Mouse (Mus musculus): ENCODE measurements at regions not wholly inside any gene's neighbourhood (a gene's known extent, or its start where the extent isn't known, plus 50 kb on each side); places are given as distances from the start of the nearest gene placed in this dataset.

GRCm38 (mm10) chr10:16866914-16867313 lies 856.1 kb upstream of the Cited2 start:
- ATAC-seq (ENCODE audit: low FRiP score), result no peak
- H3K9ac ChIP-seq (ENCODE audit: low read depth, low read length), result no peak overlapping the region
- no peaks in the 10 kb centered on the region for H3K27me3 ChIP-seq (ENCODE audit: control insufficient read depth, insufficient read depth, low read length)
- no peaks in the 10 kb centered on the region for H3K9me3 ChIP-seq (ENCODE audit: control insufficient read depth, low read length)
- no peak for DNase-seq (ENCODE audit: low spot score)
- no peak overlapping the region for H3K4me3 ChIP-seq (ENCODE audit: low read depth, low read length)
- H3K4me2 ChIP-seq (replicated peaks; ENCODE audit: low read depth, low read length), result no peak overlapping the region
- H3K27ac ChIP-seq (ENCODE audit: low read depth, low read length), result no peak overlapping the region
- WGBS, result 85% methylated on average over 2 of the region's 2 CpGs
- H3K4me1 ChIP-seq (replicated peaks; ENCODE audit: control insufficient read depth, insufficient read depth, low read length), result no peaks in the 10 kb centered on the region
- H3K36me3 ChIP-seq (ENCODE audit: control insufficient read depth, insufficient read depth, low read length), result no peaks in the 10 kb centered on the region

GRCm38 (mm10) chr10:16874131-16874530 lies 848.9 kb upstream of the Cited2 start:
- WGBS, result 75% methylated on average over 3 of the region's 3 CpGs
- Histone ChIP-seq H3K36me3 (ENCODE audit: control insufficient read depth, insufficient read depth, low read length) (no peaks in the 10 kb centered on the region), H3K9ac (ENCODE audit: low read depth, low read length) (no peak overlapping the region)

GRCm38 (mm10) chr10:16878197-16878596 lies 844.8 kb upstream of the Cited2 start:
- Histone ChIP-seq H3K27me3 (ENCODE audit: control insufficient read depth, insufficient read depth, low read length) (no peaks in the 10 kb centered on the region), H3K27ac (ENCODE audit: low read depth, low read length) (no peak overlapping the region), H3K9ac (ENCODE audit: low read depth, low read length) (no peak overlapping the region), H3K4me1 (replicated peaks; ENCODE audit: control insufficient read depth, insufficient read depth, low read length) (no peaks in the 10 kb centered on the region), H3K36me3 (ENCODE audit: control insufficient read depth, insufficient read depth, low read length) (no peaks in the 10 kb centered on the region), H3K4me3 (ENCODE audit: low read depth, low read length) (no peak overlapping the region), H3K4me2 (replicated peaks; ENCODE audit: low read depth, low read length) (no peak overlapping the region), H3K9me3 (ENCODE audit: control insufficient read depth, low read length) (no peaks in the 10 kb centered on the region)
- no peak for ATAC-seq (ENCODE audit: low FRiP score)
- DNase-seq (ENCODE audit: low spot score), result no peak

More at GRCm38 (mm10) chr10:16874131-16874530, 848.9 kb upstream of the Cited2 start:
- DNase-seq (ENCODE audit: low spot score) (no peak), ATAC-seq (ENCODE audit: low FRiP score) (no peak)
- Histone ChIP-seq H3K27me3 (ENCODE audit: control insufficient read depth, insufficient read depth, low read length) (no peaks in the 10 kb centered on the region), H3K27ac (ENCODE audit: low read depth, low read length) (no peak overlapping the region), H3K4me3 (ENCODE audit: low read depth, low read length) (no peak overlapping the region), H3K9me3 (ENCODE audit: control insufficient read depth, low read length) (no peaks in the 10 kb centered on the region), H3K4me1 (replicated peaks; ENCODE audit: control insufficient read depth, insufficient read depth, low read length) (no peaks in the 10 kb centered on the region), H3K4me2 (replicated peaks; ENCODE audit: low read depth, low read length) (no peak overlapping the region)

- Histone ChIP-seq H3K27ac (ENCODE audit: low read depth, low read length) (no peak overlapping the region), H3K27me3 (ENCODE audit: control insufficient read depth, insufficient read depth, low read length) (no peaks in the 10 kb centered on the region), H3K9ac (ENCODE audit: low read depth, low read length) (no peak overlapping the region), H3K4me2 (replicated peaks; ENCODE audit: low read depth, low read length) (no peak overlapping the region), H3K9me3 (ENCODE audit: control insufficient read depth, low read length) (no peaks in the 10 kb centered on the region), H3K4me1 (replicated peaks; ENCODE audit: control insufficient read depth, insufficient read depth, low read length) (no peaks in the 10 kb centered on the region), H3K36me3 (ENCODE audit: control insufficient read depth, insufficient read depth, low read length) (no peaks in the 10 kb centered on the region), H3K4me3 (ENCODE audit: low read depth, low read length) (no peak overlapping the region)
- ATAC-seq (ENCODE audit: low FRiP score), result no peak
- no peak for DNase-seq (ENCODE audit: low spot score)
These were observed 829.7 kb upstream of the Cited2 start for GRCm38 (mm10) chr10:16893316-16893715.

GRCm38 (mm10) chr10:16895332-16895731 lies 827.7 kb upstream of the Cited2 start:
- H3K36me3 ChIP-seq (ENCODE audit: control insufficient read depth, insufficient read depth, low read length), result no peaks in the 10 kb centered on the region
- H3K27me3 ChIP-seq (ENCODE audit: control insufficient read depth, insufficient read depth, low read length), result no peaks in the 10 kb centered on the region
- no peak overlapping the region for H3K27ac ChIP-seq (ENCODE audit: low read depth, low read length)
- no peak for ATAC-seq (ENCODE audit: low FRiP score)
- no peak overlapping the region for H3K4me3 ChIP-seq (ENCODE audit: low read depth, low read length)
- no peak overlapping the region for H3K9ac ChIP-seq (ENCODE audit: low read depth, low read length)
- no peaks in the 10 kb centered on the region for H3K4me1 ChIP-seq (replicated peaks; ENCODE audit: control insufficient read depth, insufficient read depth, low read length)
- no peak overlapping the region for H3K4me2 ChIP-seq (replicated peaks; ENCODE audit: low read depth, low read length)
- no peaks in the 10 kb centered on the region for H3K9me3 ChIP-seq (ENCODE audit: control insufficient read depth, low read length)
- DNase-seq (ENCODE audit: low spot score), result no peak

GRCm38 (mm10) chr10:16922888-16923287 lies 800.1 kb upstream of the Cited2 start:
- H3K27me3 ChIP-seq (ENCODE audit: control insufficient read depth, insufficient read depth, low read length), result no peaks in the 10 kb centered on the region
- H3K9ac ChIP-seq (ENCODE audit: low read depth, low read length), result no peak overlapping the region
- no peak overlapping the region for H3K4me2 ChIP-seq (replicated peaks; ENCODE audit: low read depth, low read length)
- no peak for DNase-seq (ENCODE audit: low spot score)
- H3K9me3 ChIP-seq (ENCODE audit: control insufficient read depth, low read length), result no peaks in the 10 kb centered on the region
- no peak for ATAC-seq (ENCODE audit: low FRiP score)
- H3K4me1 ChIP-seq (replicated peaks; ENCODE audit: control insufficient read depth, insufficient read depth, low read length), result no peaks in the 10 kb centered on the region; the same call in 1 of the 2 replicates
- no peak overlapping the region for H3K27ac ChIP-seq (ENCODE audit: low read depth, low read length)
- no peak overlapping the region for H3K4me3 ChIP-seq (ENCODE audit: low read depth, low read length)
- 90% methylated on average over 2 of the region's 2 CpGs for WGBS
- H3K36me3 ChIP-seq (ENCODE audit: control insufficient read depth, insufficient read depth, low read length), result no peaks in the 10 kb centered on the region

GRCm38 (mm10) chr10:16923851-16924250 lies 799.2 kb upstream of the Cited2 start:
- ATAC-seq (ENCODE audit: low FRiP score), result no peak
- Histone ChIP-seq H3K4me2 (replicated peaks; ENCODE audit: low read depth, low read length) (no peak overlapping the region), H3K4me3 (ENCODE audit: low read depth, low read length) (no peak overlapping the region), H3K4me1 (replicated peaks; ENCODE audit: control insufficient read depth, insufficient read depth, low read length) (no peaks in the 10 kb centered on the region; the same call in 1 of the 2 replicates), H3K27me3 (ENCODE audit: control insufficient read depth, insufficient read depth, low read length) (no peaks in the 10 kb centered on the region), H3K36me3 (ENCODE audit: control insufficient read depth, insufficient read depth, low read length) (no peaks in the 10 kb centered on the region), H3K27ac (ENCODE audit: low read depth, low read length) (no peak overlapping the region), H3K9me3 (ENCODE audit: control insufficient read depth, low read length) (no peaks in the 10 kb centered on the region), H3K9ac (ENCODE audit: low read depth, low read length) (no peak overlapping the region)
- WGBS, result 89% methylated on average over 6 of the region's 6 CpGs
- DNase-seq (ENCODE audit: low spot score), result no peak

GRCm38 (mm10) chr10:16937705-16938104 lies 785.3 kb upstream of the Cited2 start:
- no peaks in the 10 kb centered on the region for H3K36me3 ChIP-seq (ENCODE audit: control insufficient read depth, insufficient read depth, low read length)
- H3K4me3 ChIP-seq (ENCODE audit: low read depth, low read length), result no peak overlapping the region
- ATAC-seq (ENCODE audit: low FRiP score) (no peak), DNase-seq (ENCODE audit: low spot score) (no peak)
- 88% methylated on average over 4 of the region's 4 CpGs for WGBS
- H3K9ac ChIP-seq (ENCODE audit: low read depth, low read length), result no peak overlapping the region
- H3K27ac ChIP-seq (ENCODE audit: low read depth, low read length), result no peak overlapping the region
- H3K9me3 ChIP-seq (ENCODE audit: control insufficient read depth, low read length), result no peaks in the 10 kb centered on the region
- no peak overlapping the region for H3K4me2 ChIP-seq (replicated peaks; ENCODE audit: low read depth, low read length)
- no peaks in the 10 kb centered on the region for H3K27me3 ChIP-seq (ENCODE audit: control insufficient read depth, insufficient read depth, low read length)
- H3K4me1 ChIP-seq (replicated peaks; ENCODE audit: control insufficient read depth, insufficient read depth, low read length), result no peaks in the 10 kb centered on the region

- H3K27ac ChIP-seq (ENCODE audit: low read depth, low read length), result no peak overlapping the region
- no peaks in the 10 kb centered on the region for H3K4me1 ChIP-seq (replicated peaks; ENCODE audit: control insufficient read depth, insufficient read depth, low read length)
- 71% methylated on average over 1 of the region's 1 CpGs for WGBS
- H3K9ac ChIP-seq (ENCODE audit: low read depth, low read length), result no peak overlapping the region
- ATAC-seq (ENCODE audit: low FRiP score), result no peak
- no peak overlapping the region for H3K4me3 ChIP-seq (ENCODE audit: low read depth, low read length)
- no peaks in the 10 kb centered on the region for H3K9me3 ChIP-seq (ENCODE audit: control insufficient read depth, low read length)
- H3K4me2 ChIP-seq (replicated peaks; ENCODE audit: low read depth, low read length), result no peak overlapping the region
- no peaks in the 10 kb centered on the region for H3K27me3 ChIP-seq (ENCODE audit: control insufficient read depth, insufficient read depth, low read length)
- no peak for DNase-seq (ENCODE audit: low spot score)
- no peaks in the 10 kb centered on the region for H3K36me3 ChIP-seq (ENCODE audit: control insufficient read depth, insufficient read depth, low read length)
These were observed 771.4 kb upstream of the Cited2 start for GRCm38 (mm10) chr10:16951636-16952035.
